Mouse (Mus musculus) forelimb bud, embryonic 11.5 days (tissue): ENCODE results near the gene Cdk1.
A peak's percentile ranks its signal among the peaks of the same experiment; 100 is the strongest.

Experiments
- DNase-seq: peaks from one replicate; pipeline ENCODE4 v3.0.0-alpha.2; 2012; ENCODE audit warnings: low read depth, low spot score

Gene Cdk1

DNA sequence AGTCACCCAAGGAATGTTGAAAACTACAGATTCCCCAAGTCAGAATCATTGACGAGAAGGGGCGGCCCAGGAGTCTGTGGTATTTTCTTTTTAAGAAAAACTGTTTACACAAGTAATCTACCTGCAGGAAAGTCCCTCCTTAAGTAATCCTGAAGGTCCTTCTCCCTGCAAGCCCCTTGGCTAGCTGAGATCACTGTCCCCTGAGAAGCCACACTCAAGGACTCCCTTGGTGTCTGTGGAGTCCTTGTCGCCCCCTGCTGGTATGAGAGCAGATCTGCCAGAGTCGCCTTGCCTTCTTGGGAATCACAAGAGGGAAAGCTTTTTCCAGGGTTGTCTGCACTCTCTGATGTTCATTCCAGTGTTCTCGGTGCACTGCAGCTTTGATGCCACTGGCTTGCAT is 45.7 kb downstream of the Cdk1 start:
- peak; percentile 60 for DNase-seq

DNA sequence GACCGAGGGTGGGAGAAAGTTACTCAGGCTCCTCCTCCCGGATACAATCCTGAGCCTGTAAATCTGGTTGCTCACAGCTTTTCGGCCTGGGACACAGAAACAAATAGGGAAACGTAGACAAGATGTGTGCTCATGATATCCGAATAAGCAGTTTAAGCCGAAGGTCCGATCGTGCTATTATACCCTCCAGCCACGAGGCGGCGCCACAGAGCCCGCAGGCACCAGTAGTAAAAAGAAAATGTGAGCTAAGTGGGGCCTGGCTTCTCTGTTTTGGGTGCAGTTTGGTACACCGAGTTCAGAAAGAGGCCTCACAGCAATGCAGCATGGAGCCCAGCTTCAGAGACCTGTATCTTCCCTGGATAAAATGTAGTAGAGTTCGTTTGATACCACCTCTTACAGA is 46.5 kb downstream of the Cdk1 start:
- DNase-seq = no peak

DNA sequence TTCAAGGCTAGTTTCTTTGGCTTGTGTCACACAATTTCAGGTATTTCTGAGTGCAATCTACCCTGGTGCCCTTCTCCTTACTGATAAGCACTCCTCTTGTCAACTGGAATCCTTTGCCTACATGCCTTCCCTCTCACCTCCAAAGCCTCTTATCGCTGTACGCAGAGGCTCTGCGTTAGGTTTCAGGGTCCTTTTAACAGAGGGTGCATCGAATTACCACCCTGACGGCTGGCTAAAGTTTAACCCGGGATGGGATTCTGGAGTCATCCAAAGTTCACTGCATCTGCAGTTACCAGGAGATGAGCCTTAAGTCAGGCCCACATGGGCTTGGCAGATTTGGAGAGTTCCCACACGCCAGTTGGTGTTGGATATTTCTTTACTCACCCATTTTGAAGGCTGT is 47.1 kb downstream of the Cdk1 start:
- no peak for DNase-seq

DNA sequence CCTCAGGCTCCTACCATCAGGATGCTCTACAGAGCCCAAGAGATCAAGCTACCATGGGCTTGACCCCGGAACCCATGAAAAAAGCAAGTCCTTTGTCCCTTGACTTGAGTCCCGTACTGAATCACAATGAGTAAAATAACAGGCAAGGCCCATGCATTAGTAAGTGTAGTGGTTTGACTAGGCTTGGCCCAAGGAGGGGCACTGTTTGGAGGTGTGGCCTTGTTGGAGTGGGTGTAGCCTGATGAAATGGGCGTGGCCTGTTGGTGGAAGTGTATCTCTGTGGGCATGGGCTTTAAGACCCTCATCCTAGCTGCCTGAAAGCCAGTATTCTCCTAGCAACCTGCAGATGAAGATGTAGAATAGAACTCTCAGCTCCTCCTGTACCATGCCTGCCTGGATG is 47.9 kb downstream of the Cdk1 start:
- DNase-seq = no peak

DNA sequence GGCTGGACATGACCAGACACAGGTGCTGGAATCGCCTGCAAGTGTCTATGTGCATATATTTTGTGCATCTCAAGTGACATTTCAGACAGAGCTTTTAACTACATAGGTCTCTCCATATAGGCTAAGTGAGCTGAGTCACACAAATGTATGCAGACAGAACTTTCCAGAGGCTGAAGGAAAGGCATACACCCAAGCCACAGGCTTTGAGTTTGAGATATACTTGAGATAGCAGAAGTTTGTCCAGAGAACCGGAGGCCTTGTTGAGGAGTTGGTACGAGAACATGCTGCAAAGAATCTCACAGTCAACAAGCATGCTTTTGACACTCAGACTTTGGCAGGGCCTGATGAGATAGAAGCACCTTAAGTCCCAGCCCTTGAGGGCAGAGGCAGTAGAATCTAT is 50.1 kb downstream of the Cdk1 start:
- no peak for DNase-seq

DNA sequence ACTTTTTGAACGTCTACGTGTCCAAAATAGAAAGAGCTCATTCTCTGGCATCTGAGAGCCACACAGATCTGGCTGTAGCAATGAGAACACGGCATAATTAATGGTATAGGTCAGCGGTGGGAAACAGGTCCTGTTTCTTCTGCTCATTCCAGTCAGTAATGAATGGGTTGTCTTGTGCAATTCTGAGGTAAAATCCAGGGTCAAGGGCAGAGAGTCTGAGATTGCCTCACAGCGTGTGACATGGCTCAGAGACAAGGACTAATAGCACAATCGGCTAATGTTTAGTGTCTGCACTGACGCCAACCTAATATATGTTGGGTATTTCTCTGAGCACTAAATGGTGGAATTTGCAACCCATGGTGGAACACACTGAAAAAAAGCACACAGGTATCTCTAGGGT is 52.8 kb downstream of the Cdk1 start:
- DNase-seq = no peak

DNA sequence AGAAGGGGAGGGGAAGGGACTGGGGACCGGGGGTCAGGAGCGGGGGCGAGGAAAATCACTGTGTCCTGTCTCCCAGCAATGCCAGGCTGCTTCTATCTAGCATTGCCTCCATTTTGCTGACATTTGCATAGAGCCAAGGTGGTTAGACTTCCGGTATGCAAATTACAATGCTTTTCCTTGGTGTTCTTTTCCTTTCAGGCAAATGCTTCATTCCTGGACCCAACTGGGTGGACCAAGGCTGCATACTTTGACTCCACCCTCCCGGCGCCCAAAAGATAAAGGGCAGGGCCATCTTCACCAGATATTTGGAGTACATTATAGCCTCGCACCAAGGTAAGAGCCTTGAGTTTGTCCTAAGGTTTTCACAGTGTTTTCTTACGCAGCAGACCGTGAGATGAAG is 56.8 kb downstream of the Cdk1 start:
- no peak for DNase-seq

DNA sequence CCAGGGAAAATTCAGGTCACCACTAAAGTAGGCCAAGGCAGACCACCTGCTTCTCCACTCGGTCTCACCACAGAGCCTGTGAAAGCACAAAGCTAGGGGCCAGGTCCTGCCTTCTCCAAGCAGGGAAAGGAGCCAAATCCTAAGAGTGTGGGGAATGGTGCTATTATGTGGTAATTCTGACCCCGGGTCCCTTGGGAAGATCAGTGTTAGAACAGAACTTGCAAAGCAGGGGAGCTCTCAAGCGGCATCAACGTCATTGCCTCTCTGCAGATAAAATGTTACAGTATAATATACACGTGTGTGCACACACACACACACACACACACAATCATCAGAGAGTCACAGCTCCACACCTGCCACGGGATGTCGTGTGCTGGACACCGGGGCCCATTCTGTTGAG is 62.0 kb downstream of the Cdk1 start:
- no peak for DNase-seq

DNA sequence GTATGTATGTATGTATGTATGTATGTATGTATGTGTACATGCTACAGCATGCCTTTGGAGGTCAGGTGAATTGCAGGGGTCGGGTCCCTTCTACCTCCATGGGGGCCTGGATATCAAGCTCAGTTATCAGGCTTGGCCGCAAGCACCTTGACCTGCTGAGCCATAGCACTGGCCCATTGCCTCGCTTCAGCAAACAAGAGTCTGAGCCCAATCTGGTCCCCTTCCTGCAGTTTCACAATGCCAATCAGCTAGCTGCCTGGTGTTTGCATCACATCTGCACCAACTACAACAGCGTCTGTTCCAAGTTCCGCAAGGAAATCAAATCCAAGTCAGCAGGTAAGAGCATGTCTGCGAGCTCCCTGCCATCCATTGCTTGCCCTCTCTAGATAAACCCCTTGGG is 64.0 kb downstream of the Cdk1 start:
- DNase-seq = no peak

DNA sequence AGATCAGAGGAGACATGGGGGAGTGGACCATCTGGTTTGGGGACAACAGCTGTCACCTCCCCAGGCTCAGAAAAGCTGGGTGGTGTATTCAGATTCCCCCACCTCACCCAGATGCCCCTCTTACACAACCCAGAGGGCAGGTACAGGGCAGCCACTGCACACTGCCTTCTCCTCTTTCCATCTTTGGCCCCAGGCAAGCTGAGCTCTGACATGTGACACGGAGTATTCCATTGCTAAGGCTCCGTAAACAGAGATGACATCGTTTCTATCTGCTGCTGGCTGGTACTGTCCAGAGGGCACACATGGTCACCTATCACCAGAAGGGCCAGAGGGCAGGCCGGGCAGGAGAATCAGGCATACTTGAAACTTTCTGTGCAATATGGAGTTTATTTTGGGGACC is 64.7 kb downstream of the Cdk1 start:
- no peak for DNase-seq

DNA sequence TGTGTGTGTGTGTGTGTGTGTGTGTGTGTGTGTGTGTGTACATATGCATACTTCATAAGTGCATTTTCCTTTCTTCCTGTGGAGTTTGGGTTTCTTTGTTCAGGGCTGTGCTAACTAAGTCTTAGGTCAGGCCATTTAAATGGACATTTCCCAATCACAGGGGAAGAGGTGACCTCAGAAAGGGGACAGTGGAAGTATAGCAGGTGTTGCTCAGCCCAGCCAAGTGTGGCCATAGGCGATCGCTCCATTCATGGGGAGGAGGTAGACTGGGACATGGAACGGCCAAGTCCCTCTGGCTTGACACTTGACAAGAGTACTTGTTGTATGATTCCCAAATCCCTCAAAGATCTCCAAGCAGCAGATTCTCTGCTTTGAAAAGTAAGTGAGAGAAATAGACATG is 65.8 kb downstream of the Cdk1 start:
- no peak for DNase-seq
